Mouse (Mus musculus) heart, embryonic 13.5 days (tissue): ENCODE results near the gene Tcf3. TPM values are rescaled to one million over a fixed set of nuclear protein-coding genes. Genes with fewer than 3 reads are reported as not detected.

Experiments used
- ATAC-seq: fragments of 200-750 bp; cut with Nextera tagmentation; 2 replicates; pipeline ENCODE4 v1.8.0; 2017; ENCODE audit warnings: moderate TSS enrichment; ENCODE audit not compliant: insufficient number of reproducible peaks, low FRiP score, low TSS enrichment; ENCODE audit errors: extremely low read depth
- H3K27ac ChIP-seq: fragments of 300-500 bp; sonication (generic); replicated peaks from 2 replicates; pipeline ENCODE4 v1.5.1; 2015; ENCODE audit warnings: moderate library complexity, mild to moderate bottlenecking, inconsistent platforms
- H3K27me3 ChIP-seq: fragments of 300-500 bp; sonication (generic); replicated peaks from 2 replicates; pipeline ENCODE4 v1.6.1; 2015; ENCODE audit warnings: mild to moderate bottlenecking, inconsistent platforms
- H3K36me3 ChIP-seq: fragments of 300-500 bp; sonication (generic); 2 replicates; pipeline ENCODE4 v1.6.1; 2015; ENCODE audit warnings: mild to moderate bottlenecking, inconsistent platforms
- H3K4me1 ChIP-seq: fragments of 300-500 bp; sonication (generic); 2 replicates; pipeline ENCODE4 v1.6.1; 2015; ENCODE audit warnings: inconsistent platforms
- H3K4me2 ChIP-seq: fragments of 300-500 bp; sonication (generic); 2 replicates; pipeline ENCODE4 v1.6.1; 2015; ENCODE audit warnings: inconsistent platforms, mild to moderate bottlenecking, moderate library complexity
- H3K4me3 ChIP-seq: fragments of 300-500 bp; sonication (generic); 2 replicates; pipeline ENCODE4 v1.5.1; 2015; ENCODE audit warnings: moderate library complexity, mild to moderate bottlenecking, inconsistent platforms
- H3K9ac ChIP-seq: fragments of 300-500 bp; sonication (generic); 2 replicates; pipeline ENCODE4 v1.6.1; 2015; ENCODE audit warnings: inconsistent platforms, mild to moderate bottlenecking, moderate library complexity
- H3K9me3 ChIP-seq: fragments of 300-500 bp; sonication (generic); 2 replicates; pipeline ENCODE4 v1.6.1; 2016; ENCODE audit warnings: inconsistent platforms
- WGBS: fragments of 180-500 bp; shearing (Covaris S2); methylation state at CpG from one replicate; pipeline ENCODE4 v1.1.7; 2015; ENCODE audit warnings: mixed read lengths; 5-methylcytosine and 5-hydroxymethylcytosine counted together
- polyA plus RNA-seq: library from polyadenylated mRNA; unstranded; fragments of >200 nt; fragmentation: Nextera tagmentation; extraction: Ambion mirVana; gene quantifications from 2 replicates; pipeline ENCODE4 v1.2.1, GENCODE M21; 2015

Gene Tcf3
- polyA plus RNA-seq, 1 experiment from 2014 or later: 57.6 TPM

DNA sequence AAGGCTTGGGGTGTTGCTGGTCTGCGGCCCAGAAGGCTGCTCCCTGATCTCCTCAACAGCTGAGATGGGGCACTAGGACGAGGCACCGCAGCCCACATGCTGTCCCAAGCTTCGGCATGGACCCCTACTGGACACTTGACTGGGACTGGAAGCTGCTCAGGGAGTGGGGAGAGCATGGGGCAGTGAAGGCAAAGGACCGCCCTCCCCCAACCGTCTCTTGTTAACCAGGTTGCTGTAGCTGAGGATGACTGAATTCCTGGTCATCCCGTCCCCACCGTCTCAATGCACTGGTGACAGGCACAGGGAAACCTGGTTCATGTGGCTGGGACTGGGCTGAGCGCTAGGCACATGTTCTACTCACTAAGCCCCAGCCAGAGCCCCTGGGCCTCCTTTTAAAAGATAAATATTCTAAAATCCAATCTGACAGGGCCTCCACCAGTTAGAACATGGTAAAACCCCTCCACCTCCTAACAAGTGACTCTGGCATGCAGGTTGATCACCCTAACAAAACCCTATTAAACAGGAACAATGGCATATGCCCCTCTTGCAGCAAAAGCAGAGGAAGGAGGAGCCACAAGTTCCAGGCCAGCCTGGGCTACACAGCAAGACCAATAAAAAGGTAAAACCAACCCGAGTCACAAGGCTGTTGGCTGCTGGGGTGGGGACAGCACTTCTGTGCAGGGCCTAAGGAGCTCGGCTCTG lies 36.5 kb downstream of the Tcf3 start:
- no peaks in the 10 kb centered on the region for H3K27me3 ChIP-seq
- ATAC-seq: no peak
- H3K27ac ChIP-seq: peak overlapping the region; percentile 98
- H3K4me1 ChIP-seq: peaks cover 33% of the 10 kb centered on the region
- H3K36me3 ChIP-seq: peaks cover 66% of the 10 kb centered on the region
- H3K4me2 ChIP-seq: peak overlapping the region; percentile 93
- peak overlapping the region; percentile 68 for H3K4me3 ChIP-seq
- H3K9ac ChIP-seq: peak overlapping the region; percentile 91
- H3K9me3 ChIP-seq: no peaks in the 10 kb centered on the region
- WGBS: 87% methylated on average over 11 of the region's 11 CpGs

DNA sequence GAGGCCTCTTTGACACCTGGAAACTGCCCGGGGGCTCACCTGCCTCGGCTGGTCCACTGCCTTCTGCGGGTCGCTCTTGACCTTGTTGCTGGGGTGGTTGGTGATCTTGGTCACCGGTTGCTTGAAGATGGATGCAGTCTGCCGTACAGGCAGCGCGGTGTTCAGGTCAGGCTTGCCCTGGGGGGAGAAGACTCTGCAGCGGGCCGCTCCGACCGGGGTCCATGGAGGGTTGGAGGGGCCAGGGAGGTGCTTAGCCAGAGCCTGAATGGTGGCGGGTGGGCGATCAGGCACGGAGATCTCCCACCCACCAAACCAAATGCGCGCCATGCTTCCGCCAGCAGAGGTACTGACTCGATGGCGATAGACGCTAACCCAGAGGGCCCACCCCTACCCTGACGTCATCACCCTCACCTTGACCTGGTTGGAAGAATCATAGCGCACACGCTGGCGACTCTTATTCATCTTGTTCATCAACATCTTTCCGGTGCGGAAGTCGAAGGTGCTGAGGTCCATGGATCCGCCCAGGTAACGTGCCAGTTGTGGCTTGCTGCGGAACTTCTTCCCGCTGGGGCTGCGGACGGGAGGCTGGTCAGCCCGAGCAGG lies 38.3 kb downstream of the Tcf3 start:
- no peaks in the 10 kb centered on the region for H3K27me3 ChIP-seq
- 91% methylated on average over 35 of the region's 35 CpGs for WGBS
- H3K4me1 ChIP-seq: peaks cover 22% of the 10 kb centered on the region
- no peak overlapping the region for H3K27ac ChIP-seq
- no peak for ATAC-seq
- H3K36me3 ChIP-seq: peaks cover 72% of the 10 kb centered on the region
- H3K4me3 ChIP-seq: no peak overlapping the region
- H3K9me3 ChIP-seq: no peaks in the 10 kb centered on the region
- H3K4me2 ChIP-seq: no peak overlapping the region
- H3K9ac ChIP-seq: no peak overlapping the region

DNA sequence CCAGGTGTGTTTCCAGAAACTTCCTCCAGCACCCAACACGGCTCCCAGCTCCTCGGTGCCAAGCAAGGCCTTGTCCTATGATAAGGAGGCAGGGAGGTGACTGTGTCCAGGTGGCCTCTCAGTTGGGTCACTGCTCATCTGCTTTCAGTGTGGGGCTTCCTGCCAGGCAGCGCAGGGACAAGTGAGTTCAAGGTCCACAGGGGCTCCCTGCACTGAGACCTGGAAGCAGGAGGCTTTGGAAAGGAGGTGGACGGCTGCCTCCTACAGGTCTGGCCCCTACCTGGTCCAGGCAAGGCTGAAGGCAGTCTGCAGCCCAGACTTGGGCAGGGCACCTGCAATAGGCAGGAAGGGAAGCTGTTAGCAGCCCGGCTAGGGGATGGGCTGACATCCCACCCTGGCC lies 40.8 kb downstream of the Tcf3 start:
- peaks cover 77% of the 10 kb centered on the region for H3K36me3 ChIP-seq
- WGBS: 87% methylated on average over 5 of the region's 5 CpGs
- ATAC-seq: no peak
- no peak overlapping the region for H3K27ac ChIP-seq
- no peaks in the 10 kb centered on the region for H3K27me3 ChIP-seq
- H3K4me1 ChIP-seq: peaks cover 22% of the 10 kb centered on the region
- no peak overlapping the region for H3K4me3 ChIP-seq
- no peaks in the 10 kb centered on the region for H3K9me3 ChIP-seq
- no peak overlapping the region for H3K9ac ChIP-seq
- H3K4me2 ChIP-seq: no peak overlapping the region

DNA sequence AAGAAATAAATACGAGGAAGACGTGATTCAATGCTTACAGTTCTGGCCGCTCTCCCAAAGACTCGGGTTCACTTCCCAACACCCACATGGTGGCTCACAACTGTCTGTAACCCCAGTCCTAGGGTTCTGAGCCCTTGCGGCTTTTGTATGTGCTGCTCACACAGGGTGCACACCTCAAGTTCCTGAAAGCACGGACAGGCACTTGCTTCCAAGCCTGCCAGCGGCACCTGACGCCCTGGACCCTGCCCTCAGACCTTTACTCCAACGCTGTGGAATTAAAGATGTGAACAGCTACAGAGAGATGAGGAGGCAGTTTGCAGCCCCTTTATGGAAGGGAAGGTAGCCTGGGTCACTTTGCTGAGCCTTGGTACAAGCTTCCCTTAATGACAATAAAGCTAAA lies 42.8 kb downstream of the Tcf3 start:
- Histone ChIP-seq H3K4me2 (no peak overlapping the region), H3K4me1 (peaks cover 21% of the 10 kb centered on the region), H3K4me3 (no peak overlapping the region), H3K36me3 (peaks cover 61% of the 10 kb centered on the region), H3K9ac (no peak overlapping the region), H3K27ac (no peak overlapping the region), H3K27me3 (no peaks in the 10 kb centered on the region), H3K9me3 (no peaks in the 10 kb centered on the region)
- WGBS: 80% methylated on average over 9 of the region's 9 CpGs
- ATAC-seq: no peak

DNA sequence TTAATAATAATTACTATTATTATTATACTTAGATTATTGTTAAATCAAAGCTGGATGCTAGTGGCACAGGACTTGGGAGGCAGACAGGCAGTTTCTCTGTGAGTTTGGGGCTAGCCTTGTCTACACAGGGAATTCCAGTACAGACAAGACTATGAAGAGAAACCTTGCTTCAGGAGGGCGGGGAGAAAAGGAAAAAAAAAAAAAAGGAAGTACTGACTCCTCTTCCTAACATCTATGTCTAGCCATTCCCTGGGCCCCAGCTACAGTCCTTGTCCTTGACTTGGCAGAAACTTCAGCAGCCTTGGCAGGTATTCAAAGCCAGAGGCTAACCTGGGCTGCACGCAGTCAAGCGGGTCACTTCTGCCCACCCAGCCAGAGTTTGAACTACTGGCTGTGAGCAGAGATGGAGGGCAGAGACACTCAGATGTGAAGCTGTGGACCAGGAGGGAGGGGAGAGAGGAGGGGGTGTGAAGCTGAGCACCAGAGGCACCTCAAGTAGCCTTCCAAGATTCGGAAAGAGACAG lies 44.2 kb downstream of the Tcf3 start:
- WGBS: 70% methylated on average over 4 of the region's 4 CpGs
- Histone ChIP-seq H3K4me2 (no peak overlapping the region), H3K9ac (no peak overlapping the region; the same call in 1 of the 2 replicates), H3K4me3 (no peak overlapping the region), H3K9me3 (no peaks in the 10 kb centered on the region), H3K27ac (no peak overlapping the region), H3K4me1 (peaks cover 36% of the 10 kb centered on the region), H3K27me3 (no peaks in the 10 kb centered on the region), H3K36me3 (peaks cover 56% of the 10 kb centered on the region)
- no peak for ATAC-seq

DNA sequence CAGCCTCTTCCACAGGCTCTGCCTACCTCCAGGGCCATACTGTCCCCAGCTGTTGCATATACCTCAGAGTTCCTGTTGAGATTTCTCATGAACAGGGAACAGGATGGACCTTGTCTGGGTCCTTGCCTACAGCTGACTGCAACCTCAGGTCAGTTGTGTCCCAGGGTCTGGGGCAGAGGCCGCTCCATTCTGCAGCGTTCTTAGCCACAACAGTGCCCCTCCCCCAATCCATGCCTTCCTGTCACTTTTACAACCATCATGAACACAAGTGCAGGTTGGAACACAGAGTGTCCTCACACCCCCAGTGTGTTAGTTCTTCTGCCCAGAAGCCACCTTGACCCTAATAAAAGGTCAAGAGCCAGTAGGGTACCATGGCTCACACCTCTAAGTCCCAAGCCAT lies 44.7 kb downstream of the Tcf3 start:
- no peak overlapping the region; the same call in 1 of the 2 replicates for H3K9ac ChIP-seq
- WGBS: 36% methylated on average over 2 of the region's 2 CpGs
- no peak for ATAC-seq
- peaks cover 55% of the 10 kb centered on the region for H3K36me3 ChIP-seq
- no peaks in the 10 kb centered on the region for H3K27me3 ChIP-seq
- H3K4me2 ChIP-seq: peak overlapping the region; percentile 86; the same call in 1 of the 2 replicates
- no peak overlapping the region for H3K27ac ChIP-seq
- H3K9me3 ChIP-seq: no peaks in the 10 kb centered on the region
- H3K4me1 ChIP-seq: peaks cover 41% of the 10 kb centered on the region
- H3K4me3 ChIP-seq: no peak overlapping the region

DNA sequence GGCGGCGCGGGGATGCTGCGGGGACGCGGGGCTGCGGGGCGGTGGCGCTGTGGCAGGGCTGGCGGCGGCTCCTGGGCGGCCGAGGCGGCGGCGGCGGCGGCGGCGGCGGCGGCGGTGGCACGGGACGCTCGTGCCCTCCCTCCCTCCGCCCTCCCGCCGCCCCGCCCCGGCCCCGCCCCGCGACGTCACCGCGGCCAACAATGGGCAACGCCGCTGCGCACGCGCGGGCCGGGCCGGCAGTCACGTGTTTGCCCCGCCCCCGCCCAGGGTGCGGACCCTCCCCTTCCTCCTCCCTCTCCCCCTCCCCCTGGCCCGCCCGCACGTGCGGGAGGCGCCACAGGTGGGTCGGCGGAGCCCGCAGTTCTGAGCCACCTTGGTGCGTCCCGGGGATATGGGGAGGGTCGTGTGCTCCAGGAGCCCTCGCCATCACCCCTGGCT lies 45.9 kb downstream of the Tcf3 start, which contains the start of gene Mex3d:
Gene Mex3d (minus strand): TSS at position 138 of the 438 bp plus-strand sequence.
- Histone ChIP-seq H3K9ac (peak within 1 kb of the TSS; percentile 99), H3K27ac (peak within 1 kb of the TSS; percentile 88), H3K4me1 (peaks cover 48% of the 10 kb centered on the region), H3K4me3 (peak within 1 kb of the TSS; percentile 91), H3K4me2 (peak within 1 kb of the TSS; percentile 86), H3K36me3 (peaks cover 54% of the 10 kb centered on the region), H3K9me3 (no peaks in the 10 kb centered on the region), H3K27me3 (no peaks in the 10 kb centered on the region)
- peak; percentile 66 for ATAC-seq
- 1% methylated on average over 31 of the region's 61 CpGs for WGBS

DNA sequence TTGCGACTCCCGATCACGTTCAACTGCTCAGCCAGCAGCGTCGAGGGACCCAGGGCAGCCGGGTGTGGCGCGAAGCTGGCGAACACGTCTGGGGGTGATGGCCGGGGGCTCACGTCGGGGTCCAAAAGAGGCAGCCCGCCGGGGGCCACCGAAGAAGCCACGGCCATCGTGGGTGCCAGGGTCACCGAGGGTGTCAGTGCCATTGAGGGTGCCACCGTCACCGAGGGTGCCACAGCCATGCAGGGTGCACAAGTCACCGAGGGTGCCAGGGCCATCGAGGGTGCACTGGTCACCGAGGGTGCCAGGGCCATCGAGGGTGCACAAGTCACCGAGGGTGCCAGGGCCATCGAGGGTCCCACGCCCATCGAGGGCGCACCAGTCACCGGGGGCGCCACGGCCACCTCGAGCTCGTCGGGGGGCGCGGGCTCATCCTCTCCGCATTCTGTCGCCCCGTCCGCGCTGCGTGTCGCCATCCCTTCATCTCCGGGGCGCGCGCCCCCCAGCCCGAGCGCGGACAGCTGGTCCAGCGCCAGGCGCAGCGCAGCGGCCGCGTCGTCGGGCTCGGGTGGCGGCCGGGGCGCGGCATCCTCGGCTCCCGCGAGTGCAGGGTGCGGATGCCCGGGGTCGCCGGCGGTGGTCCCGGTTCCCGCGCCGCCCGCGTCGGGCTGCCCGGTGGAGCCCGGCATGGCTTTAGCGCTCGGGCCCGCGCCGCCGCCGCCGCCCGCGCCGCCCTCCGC lies 46.5 kb downstream of the Tcf3 start:
- Histone ChIP-seq H3K4me3 (peak overlapping the region; percentile 91), H3K9ac (peak overlapping the region; percentile 99), H3K4me2 (peak overlapping the region; percentile 86), H3K27me3 (no peaks in the 10 kb centered on the region), H3K36me3 (peaks cover 54% of the 10 kb centered on the region), H3K9me3 (no peaks in the 10 kb centered on the region), H3K4me1 (peaks cover 48% of the 10 kb centered on the region), H3K27ac (peak overlapping the region; percentile 88)
- ATAC-seq: peak; percentile 7; the same call in 1 of the 2 replicates
- WGBS: under 1% methylated on average over 89 of the region's 94 CpGs

DNA sequence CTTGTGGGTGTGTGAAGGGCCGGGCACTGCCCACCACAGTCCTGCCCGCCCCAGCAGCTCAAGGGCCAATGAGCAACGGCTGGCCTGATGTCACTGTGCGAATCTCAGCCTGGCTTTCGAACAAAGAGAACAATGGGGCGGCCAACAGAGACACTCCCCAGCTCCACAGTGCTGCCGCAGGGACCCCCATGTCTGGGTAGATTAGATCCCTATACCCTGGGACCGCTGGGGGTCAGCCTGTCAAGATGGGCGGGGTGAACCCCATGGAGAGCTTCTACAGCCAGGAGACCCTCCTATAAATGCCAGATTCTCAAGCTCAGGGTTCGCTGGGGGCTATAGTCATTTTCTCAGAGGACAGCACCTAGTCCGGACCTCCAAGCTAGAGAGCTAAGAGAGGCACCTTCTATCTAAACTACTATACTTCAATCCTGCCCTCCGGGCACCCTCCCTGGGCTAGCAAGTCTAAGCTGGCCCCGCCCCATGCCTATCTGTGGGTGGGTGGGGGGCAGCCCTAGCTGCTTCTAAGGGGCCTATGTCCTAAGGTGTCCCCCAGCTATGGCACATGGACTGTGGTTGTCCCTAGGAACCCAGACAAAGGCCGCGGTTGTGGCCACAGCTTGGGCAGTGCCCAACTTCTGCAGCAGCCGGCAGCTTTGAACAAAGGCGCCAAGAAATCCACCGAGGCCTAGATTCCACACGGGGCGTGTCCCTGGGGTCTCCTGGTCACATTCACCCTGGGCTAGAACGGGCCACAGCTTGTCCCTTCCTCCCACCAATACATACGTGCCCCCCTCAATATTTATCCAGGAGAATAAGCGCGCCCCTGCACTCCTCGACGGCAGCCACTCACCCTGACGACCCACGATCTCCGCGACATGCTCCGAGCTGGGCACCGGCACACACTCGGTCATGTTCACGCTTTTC lies 47.4 kb downstream of the Tcf3 start:
- peak overlapping the region; percentile 86 for H3K4me2 ChIP-seq
- H3K27me3 ChIP-seq: no peaks in the 10 kb centered on the region
- H3K4me3 ChIP-seq: peak overlapping the region; percentile 91
- H3K27ac ChIP-seq: peak overlapping the region; percentile 88
- H3K4me1 ChIP-seq: peaks cover 48% of the 10 kb centered on the region
- H3K9ac ChIP-seq: peak overlapping the region; percentile 99
- H3K9me3 ChIP-seq: no peaks in the 10 kb centered on the region
- H3K36me3 ChIP-seq: peaks cover 54% of the 10 kb centered on the region
- 3% methylated on average over 34 of the region's 34 CpGs for WGBS
- ATAC-seq: no peak

DNA sequence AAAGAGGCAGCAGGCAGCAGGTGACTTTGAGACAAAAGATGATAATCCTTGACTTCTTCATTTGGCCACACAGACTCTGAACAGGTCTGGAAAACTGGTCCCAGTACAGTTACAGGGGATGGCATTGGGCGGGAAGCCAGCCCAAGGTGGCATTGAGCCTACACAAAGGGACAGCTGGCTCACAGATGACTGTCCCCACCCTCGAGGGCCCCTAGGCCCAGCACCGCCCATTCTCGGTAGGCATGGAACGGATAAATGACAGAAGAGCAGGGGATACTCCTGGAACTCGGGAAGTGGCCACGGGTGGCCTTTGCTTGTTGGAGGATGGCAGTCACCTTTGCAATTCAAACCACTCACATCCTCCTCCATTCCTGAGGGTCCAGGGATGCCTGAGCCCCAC lies 48.1 kb downstream of the Tcf3 start:
- Histone ChIP-seq H3K27me3 (no peaks in the 10 kb centered on the region), H3K27ac (peak overlapping the region; percentile 88), H3K9me3 (no peaks in the 10 kb centered on the region), H3K4me3 (peak overlapping the region; percentile 91), H3K4me1 (peaks cover 48% of the 10 kb centered on the region), H3K36me3 (peaks cover 53% of the 10 kb centered on the region), H3K4me2 (peak overlapping the region; percentile 86), H3K9ac (peak overlapping the region; percentile 99)
- no peak for ATAC-seq
- WGBS: 27% methylated on average over 7 of the region's 7 CpGs
